Mouse (Mus musculus) hindbrain, embryonic 10.5 days (tissue): ENCODE measurements around the gene Slc25a22. TPM values are rescaled to one million over a fixed set of nuclear protein-coding genes. Genes with fewer than 3 reads are reported as not detected.

Experiments used
- DNase-seq: peaks from one replicate; pipeline ENCODE4 v3.0.0-alpha.2; 2017; ENCODE audit warnings: low spot score
- H3K27ac ChIP-seq: fragments of 300-500 bp; sonication (generic); 2 replicates; pipeline ENCODE4 v1.5.1; 2016; ENCODE audit warnings: mild to moderate bottlenecking, moderate library complexity
- H3K27me3 ChIP-seq: fragments of 300-500 bp; sonication (generic); 2 replicates; pipeline ENCODE4 v1.6.1; 2016; ENCODE audit warnings: mild to moderate bottlenecking; ENCODE audit not compliant: poor library complexity, insufficient read depth, severe bottlenecking
- H3K36me3 ChIP-seq: fragments of 300-500 bp; sonication (generic); 2 replicates; pipeline ENCODE4 v1.6.1; 2016; ENCODE audit warnings: mild to moderate bottlenecking, moderate library complexity
- H3K4me1 ChIP-seq: fragments of 300-500 bp; sonication (generic); replicated peaks from 2 replicates; pipeline ENCODE4 v1.6.1; 2016; ENCODE audit warnings: mild to moderate bottlenecking
- H3K4me3 ChIP-seq: fragments of 300-500 bp; sonication (generic); 2 replicates; pipeline ENCODE4 v1.5.1; 2016; ENCODE audit warnings: mild to moderate bottlenecking, moderate library complexity
- H3K9me3 ChIP-seq: fragments of 300-500 bp; sonication (generic); 2 replicates; pipeline ENCODE4 v1.6.1; 2016; ENCODE audit warnings: mild to moderate bottlenecking, moderate library complexity
- WGBS: fragments of 180-500 bp; shearing (Covaris S2); methylation state at CpG from one replicate; pipeline ENCODE4 v1.1.7; 2016; 5-methylcytosine and 5-hydroxymethylcytosine counted together
- polyA plus RNA-seq: library from polyadenylated mRNA; unstranded; fragments of >200 nt; fragmentation: Nextera tagmentation; extraction: Ambion mirVana; gene quantifications from 2 replicates; pipeline ENCODE4 v1.2.1, GENCODE M21; 2016

Gene Slc25a22
- 45.9 and 55.6 TPM in 2 replicates for polyA plus RNA-seq

DNA sequence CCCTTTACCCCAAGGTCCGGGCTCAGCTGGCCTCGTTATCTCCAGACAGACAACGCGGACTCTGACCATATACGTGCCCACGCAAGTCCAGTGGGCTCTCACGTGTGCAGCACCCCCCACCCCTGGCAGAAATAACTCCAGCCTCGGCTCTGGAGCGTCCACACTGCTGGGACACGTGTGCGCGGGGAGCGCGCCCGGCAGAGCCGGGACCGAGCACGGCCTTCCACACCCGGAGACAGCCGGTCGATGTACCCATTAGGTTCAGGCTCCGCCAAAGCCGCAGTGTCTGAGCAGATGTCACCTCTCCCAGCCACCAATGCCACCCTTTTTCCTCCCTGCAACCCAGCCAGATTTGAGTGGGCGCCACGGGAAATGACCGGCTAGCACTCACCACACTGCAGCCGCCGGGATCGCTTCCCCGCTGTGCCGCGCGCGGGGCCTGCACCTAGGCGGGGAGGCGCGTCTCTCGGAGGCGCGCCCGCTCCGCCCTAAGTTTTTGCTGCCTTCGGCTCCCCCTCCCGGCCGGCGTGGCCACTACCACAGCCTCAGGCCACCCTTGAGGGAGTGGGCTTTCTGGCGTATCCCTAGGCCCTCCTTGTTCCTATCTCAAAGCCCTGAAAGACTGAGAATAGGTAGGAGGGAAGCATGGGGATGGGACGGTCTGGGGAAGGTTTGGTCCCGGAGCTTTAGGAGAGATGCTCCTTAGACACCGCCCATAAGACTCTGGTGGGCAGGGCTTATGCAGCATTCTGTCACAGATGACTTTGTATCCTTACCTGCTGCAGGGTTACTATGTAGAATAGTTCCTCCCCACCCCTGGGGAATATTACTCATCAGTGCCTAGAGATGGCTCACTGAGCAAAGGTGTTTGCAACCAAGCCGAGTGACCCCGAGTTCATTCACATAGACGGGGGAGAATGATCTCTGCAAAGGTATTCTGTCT lies at the start of gene Slc25a22:
TSS of gene Slc25a22 (minus strand) at position 715 of the 943 bp plus-strand sequence.
- WGBS, result 6% methylated on average over 53 of the region's 53 CpGs
- Histone ChIP-seq H3K27me3 (no peaks in the 10 kb centered on the region), H3K27ac (peak within 1 kb of the TSS; percentile 87), H3K4me1 (peaks cover 78% of the 10 kb centered on the region), H3K4me3 (peak within 1 kb of the TSS; percentile 63), H3K9me3 (no peaks in the 10 kb centered on the region), H3K36me3 (peaks cover 60% of the 10 kb centered on the region)
- peak; percentile 85 for DNase-seq

DNA sequence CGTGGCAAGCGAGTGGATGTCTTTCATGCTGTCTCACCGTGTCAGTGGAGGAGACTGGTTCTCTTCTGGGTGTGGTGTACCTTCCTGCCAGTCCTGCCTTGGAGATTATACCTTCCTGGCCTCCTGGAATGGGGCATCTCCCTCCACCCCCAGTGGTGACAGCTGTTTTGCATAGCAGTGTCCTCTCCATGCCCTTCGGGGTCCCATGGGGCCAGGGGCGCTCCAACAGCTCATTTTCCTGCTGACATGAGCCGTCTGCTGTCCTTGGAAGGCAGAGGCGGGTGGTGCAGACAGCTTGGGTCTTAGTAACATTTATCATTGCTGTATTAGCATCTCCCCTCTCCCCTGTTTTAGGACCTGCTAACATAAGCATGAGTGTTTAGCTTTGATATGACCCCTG lies 49.4 kb upstream of the Slc25a22 start:
- Histone ChIP-seq H3K36me3 (peaks cover 15% of the 10 kb centered on the region), H3K27me3 (peaks cover 25% of the 10 kb centered on the region), H3K4me1 (peaks cover 30% of the 10 kb centered on the region), H3K9me3 (no peaks in the 10 kb centered on the region), H3K27ac (no peak overlapping the region), H3K4me3 (no peak overlapping the region)
- WGBS, result 81% methylated on average over 7 of the region's 7 CpGs
- no peak for DNase-seq

DNA sequence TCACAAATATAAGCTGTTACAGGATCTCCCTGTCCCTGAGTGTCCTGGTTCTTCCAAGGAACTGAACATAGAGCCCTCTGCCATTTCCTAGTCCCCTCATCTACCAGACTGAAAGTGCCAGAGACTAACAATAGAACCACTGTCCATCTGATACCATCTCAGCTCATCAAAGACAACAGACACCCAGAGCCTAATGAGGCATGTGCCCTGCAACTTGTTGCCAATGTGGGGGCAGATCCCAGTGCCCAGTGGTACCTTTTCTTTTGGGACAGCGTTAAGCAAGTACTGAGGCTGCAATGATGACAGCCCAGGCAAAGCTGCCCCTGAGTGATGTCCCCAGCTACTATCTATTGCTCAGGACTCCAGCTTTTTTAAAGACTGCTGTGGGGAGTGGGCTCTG lies 48.5 kb upstream of the Slc25a22 start:
- Histone ChIP-seq H3K9me3 (no peaks in the 10 kb centered on the region), H3K4me3 (no peak overlapping the region), H3K36me3 (peaks cover 6% of the 10 kb centered on the region; the same call in 1 of the 2 replicates), H3K4me1 (peaks cover 39% of the 10 kb centered on the region), H3K27ac (no peak overlapping the region), H3K27me3 (peaks cover 32% of the 10 kb centered on the region)
- WGBS, result 94% methylated on average over 1 of the region's 1 CpGs
- DNase-seq, result no peak

DNA sequence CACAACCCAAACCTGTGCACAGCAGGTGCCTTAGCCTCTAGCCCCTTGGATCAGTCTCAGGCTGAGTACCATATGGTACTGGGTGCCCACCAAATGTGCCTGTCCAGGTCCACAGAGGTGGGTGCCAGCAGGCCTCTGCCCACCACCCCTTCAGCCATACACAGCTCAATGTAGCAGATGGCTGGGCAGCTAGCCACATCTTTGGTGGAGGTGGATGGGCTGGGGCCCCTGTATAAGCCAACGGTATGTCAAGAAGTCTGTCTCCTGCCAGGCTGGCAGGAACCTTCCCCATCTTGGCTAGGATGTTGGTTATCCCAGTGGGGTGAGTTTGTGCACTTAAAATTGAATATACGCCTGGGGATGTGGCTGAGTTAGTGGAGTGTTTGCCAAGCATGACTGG lies 47.9 kb upstream of the Slc25a22 start:
- DNase-seq, result no peak
- Histone ChIP-seq H3K27ac (no peak overlapping the region), H3K36me3 (no peaks in the 10 kb centered on the region), H3K9me3 (no peaks in the 10 kb centered on the region), H3K4me3 (no peak overlapping the region), H3K27me3 (peaks cover 32% of the 10 kb centered on the region), H3K4me1 (peaks cover 44% of the 10 kb centered on the region)
- WGBS, result 85% methylated on average over 2 of the region's 2 CpGs

DNA sequence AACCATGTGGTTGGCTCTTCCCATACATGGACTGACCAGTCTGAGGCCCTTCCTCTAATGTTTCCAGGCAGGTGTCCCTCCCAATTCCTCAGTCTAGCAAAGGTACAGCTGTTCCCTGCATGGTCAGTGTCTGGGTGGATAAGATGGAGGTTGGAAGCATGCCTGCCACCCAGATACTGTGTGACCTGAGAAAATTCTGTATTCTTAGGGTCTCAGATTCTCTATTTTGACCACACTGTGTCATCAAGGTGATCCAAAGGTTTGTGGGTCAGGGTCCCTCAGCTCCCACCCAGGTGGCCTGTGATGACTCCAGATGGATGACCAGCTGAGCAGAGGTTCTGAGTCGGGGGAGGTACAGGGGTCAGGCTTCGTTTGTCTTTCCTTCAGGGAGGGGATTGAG lies 47.5 kb upstream of the Slc25a22 start:
- Histone ChIP-seq H3K4me3 (no peak overlapping the region), H3K27me3 (peaks cover 32% of the 10 kb centered on the region), H3K9me3 (no peaks in the 10 kb centered on the region), H3K4me1 (peaks cover 44% of the 10 kb centered on the region), H3K27ac (no peak overlapping the region), H3K36me3 (no peaks in the 10 kb centered on the region)
- no peak for DNase-seq
- WGBS, result 84% methylated on average over 2 of the region's 2 CpGs

DNA sequence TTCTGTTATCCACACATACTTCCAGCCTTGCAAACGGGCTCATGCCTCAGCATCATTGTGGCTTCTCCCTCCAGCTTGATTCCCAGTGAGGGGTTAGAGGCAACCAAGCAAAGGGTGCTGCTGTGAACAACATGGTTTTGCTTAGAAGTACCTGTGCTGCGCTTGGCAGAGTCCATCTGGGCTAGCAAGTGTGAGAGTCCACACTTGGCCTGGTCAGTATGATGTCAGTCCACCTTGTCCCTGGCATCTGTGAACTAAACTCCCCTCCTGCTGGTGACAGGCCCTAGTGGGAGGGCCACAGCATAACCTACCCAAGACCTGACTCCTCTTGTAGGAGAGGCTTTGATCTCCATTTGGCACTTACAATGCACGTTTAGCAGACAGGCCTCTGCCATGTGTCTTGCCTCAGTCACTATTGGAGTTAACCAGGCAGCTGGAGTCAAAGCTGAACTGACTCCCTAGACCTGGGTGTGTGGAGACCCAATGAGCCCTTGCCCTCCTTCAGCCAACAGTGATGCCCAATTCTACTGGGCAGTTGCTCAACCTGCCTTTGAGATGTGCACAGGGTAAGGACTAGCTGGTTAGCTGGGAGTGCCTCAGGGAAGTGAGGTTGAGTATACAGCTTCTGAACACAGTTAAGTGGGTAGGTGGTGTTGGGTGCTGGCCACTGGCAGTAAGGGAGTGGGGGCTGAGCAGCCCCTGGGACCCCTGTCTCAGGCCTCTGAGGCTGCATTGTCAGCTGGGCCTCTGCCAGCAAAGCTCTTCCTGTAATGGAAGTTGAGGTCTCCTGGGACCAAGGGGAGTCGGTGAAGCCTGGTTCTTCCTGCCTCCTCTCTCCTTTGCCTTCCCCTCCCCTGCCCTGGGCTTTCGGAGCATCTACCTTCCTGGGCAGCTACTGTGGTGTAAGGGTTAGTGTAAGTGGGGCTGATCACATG lies 46.8 kb upstream of the Slc25a22 start:
- H3K27me3 ChIP-seq, result peaks cover 32% of the 10 kb centered on the region
- 81% methylated on average over 5 of the region's 5 CpGs for WGBS
- H3K4me1 ChIP-seq, result peaks cover 44% of the 10 kb centered on the region
- no peak for DNase-seq
- H3K4me3 ChIP-seq, result no peak overlapping the region
- no peaks in the 10 kb centered on the region for H3K36me3 ChIP-seq
- no peaks in the 10 kb centered on the region for H3K9me3 ChIP-seq
- no peak overlapping the region for H3K27ac ChIP-seq

DNA sequence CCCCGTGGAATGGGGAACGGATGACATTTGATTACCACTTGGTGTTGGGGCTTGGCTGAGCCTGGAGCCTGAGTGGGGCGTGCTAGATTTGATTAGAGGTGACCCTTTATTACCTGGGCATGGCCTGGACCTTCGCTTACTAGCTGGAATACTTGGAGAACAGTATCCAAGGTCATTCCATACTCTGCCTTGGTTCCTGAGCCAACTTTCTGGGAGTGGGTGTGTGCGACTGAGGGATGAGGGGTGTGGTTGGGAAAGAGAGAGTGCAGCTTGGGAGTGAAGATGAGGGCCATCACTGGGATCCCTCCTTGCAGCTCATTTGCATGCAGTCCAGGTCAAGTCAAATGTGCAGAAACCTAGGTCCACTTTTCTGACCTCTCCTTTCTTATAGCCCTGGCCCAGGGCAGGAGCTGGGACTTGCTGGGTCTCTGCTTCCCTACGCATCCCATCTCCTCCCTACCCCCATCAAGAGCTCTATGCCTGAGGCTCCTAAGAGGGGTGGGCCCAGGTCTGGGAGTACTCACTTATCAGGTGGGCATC lies 45.5 kb upstream of the Slc25a22 start:
- no peak for DNase-seq
- Histone ChIP-seq H3K9me3 (no peaks in the 10 kb centered on the region), H3K27ac (no peak overlapping the region), H3K36me3 (no peaks in the 10 kb centered on the region), H3K27me3 (peaks cover 34% of the 10 kb centered on the region), H3K4me1 (peaks cover 46% of the 10 kb centered on the region), H3K4me3 (peak overlapping the region; percentile 76; the same call in 1 of the 2 replicates)
- 79% methylated on average over 6 of the region's 6 CpGs for WGBS

DNA sequence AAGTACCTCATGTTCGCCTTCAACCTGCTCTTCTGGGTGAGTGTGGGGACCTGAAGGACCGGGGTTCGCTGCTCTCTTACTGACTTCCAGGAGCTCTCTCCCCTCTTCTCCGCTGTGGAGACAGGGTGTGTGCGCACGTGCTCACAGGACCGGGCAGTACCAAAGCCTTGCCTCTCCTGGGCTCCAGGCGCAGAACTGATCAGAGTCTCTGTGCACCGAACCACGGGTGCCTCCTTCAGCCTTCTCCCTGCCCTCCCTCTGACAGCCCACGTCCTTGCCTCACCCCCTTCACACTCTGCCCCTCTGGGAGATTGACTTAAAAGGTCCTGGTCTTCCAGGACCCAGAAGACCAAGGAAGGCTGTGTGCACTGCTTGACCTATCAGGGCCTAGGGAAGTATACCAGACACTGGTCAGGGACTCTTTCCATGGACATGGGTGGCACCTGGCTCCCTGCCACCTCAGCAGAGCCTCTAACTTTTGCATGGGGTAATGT lies 44.9 kb upstream of the Slc25a22 start:
- H3K36me3 ChIP-seq, result no peaks in the 10 kb centered on the region
- 6% methylated on average over 11 of the region's 11 CpGs for WGBS
- H3K4me1 ChIP-seq, result peaks cover 52% of the 10 kb centered on the region
- peaks cover 38% of the 10 kb centered on the region for H3K27me3 ChIP-seq
- no peaks in the 10 kb centered on the region for H3K9me3 ChIP-seq
- peak overlapping the region; percentile 65 for H3K27ac ChIP-seq
- H3K4me3 ChIP-seq, result peak overlapping the region; percentile 76
- no peak for DNase-seq

DNA sequence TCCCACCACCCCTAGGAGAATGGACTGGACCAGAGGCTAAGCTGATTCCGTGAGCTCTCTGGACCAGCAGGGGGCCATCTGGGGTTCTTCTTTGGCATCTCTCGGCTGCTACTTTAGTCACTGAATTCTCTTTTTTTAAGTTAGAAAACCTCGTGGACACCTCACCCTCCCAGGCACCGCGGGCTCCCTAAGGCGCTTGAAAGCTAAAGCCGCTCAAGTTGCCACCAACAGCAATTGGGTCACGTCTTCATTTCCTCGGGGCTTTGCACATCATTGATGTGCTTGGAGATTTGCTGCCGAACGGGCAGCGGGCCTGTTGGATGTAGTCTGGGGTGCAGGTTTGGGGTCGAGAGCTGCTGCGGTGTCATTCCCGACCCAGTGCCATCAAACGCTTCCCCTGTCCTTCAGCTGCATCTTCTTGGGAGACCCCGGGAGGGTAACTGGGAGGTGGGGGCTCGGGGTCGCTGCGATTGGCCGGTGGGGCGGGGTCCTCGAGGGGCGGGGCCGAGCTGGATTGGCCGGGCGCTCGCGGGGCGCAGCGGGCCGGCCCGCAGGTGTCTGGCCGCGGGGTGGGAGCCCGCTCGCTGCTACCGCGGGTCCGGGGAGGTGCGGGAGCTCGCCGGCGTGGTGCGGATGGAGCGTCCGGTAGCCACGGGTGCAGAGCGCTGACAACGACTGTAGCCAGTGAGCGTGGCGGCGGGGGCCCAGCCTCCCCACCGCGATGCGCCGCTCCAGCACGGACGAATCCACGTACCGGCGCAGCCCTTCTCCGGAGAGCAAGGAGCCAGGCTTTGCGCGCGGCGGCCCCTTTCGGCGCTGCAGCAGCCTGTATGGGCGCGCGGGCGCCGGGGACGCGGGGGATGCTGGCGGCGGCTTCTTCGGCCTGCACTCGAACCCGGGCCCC lies 44.1 kb upstream of the Slc25a22 start:
- H3K27me3 ChIP-seq, result peaks cover 45% of the 10 kb centered on the region
- no peaks in the 10 kb centered on the region for H3K36me3 ChIP-seq
- peak; percentile 78 for DNase-seq
- H3K4me3 ChIP-seq, result peak overlapping the region; percentile 76
- H3K27ac ChIP-seq, result peak overlapping the region; percentile 65
- no peaks in the 10 kb centered on the region for H3K9me3 ChIP-seq
- under 1% methylated on average over 80 of the region's 81 CpGs for WGBS
- H3K4me1 ChIP-seq, result peaks cover 56% of the 10 kb centered on the region

DNA sequence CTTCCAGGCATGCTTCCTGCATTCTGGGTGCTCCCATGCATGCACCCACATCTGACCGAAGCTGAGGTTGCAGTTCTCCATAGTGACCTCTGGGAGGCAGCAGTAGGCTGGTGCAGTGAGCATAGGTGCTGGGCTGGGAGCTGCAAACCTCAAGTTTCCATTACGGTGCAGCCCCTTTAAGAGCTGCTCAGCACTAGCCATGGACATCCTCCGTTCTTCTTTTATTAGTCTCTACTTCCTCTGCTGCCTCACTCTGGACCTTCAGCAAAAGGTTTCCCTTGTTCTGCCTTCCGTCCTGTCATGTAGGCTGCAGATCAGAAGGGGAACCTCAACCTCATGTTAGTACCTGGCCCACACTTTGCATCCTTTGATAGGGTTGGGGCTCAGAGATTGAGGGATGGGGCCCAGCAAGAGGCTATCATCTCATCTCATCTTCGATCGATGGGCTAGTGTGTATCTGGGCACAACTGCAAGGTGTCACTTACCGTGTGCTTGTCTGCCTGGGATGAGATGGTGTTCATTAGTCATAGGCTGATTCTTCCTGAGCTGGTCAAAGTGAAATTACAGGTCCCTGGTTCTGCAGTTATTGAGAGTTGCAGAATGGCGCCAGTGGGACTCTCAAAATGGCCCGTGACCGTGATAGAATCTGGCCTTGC lies 43.3 kb upstream of the Slc25a22 start:
- WGBS, result 12% methylated on average over 10 of the region's 10 CpGs
- no peaks in the 10 kb centered on the region for H3K36me3 ChIP-seq
- H3K4me1 ChIP-seq, result peaks cover 64% of the 10 kb centered on the region
- H3K27me3 ChIP-seq, result peaks cover 53% of the 10 kb centered on the region
- H3K27ac ChIP-seq, result no peak overlapping the region
- H3K4me3 ChIP-seq, result peak overlapping the region; percentile 76
- DNase-seq, result peak; percentile 63
- no peaks in the 10 kb centered on the region for H3K9me3 ChIP-seq

DNA sequence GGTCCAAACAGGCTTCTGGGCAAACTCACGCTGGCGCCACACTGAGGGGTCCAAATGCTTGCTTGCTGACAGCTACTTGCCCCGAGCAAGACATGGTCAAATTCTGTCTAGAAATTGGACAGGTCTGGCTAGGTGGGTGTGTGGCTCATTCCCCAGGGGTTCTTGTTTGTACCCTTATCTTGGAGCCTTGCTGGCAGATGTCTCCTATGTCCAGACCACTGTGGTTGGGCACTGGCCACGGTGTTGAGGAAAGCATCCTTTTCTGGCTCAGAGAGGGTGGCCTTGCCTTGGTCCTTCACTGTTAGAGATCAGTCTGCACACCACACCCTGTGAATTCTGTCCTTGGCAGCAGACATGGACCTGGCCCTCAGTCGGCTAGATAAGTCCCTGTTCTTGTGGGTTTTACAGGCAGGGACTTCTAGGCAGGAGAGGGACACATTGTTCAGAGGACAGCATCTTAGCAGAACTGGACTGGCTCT lies 40.6 kb upstream of the Slc25a22 start:
- 85% methylated on average over 5 of the region's 5 CpGs for WGBS
- no peak for DNase-seq
- H3K36me3 ChIP-seq, result no peaks in the 10 kb centered on the region
- H3K27ac ChIP-seq, result no peak overlapping the region; the same call in 1 of the 2 replicates
- H3K27me3 ChIP-seq, result peaks cover 45% of the 10 kb centered on the region
- H3K9me3 ChIP-seq, result no peaks in the 10 kb centered on the region
- peaks cover 72% of the 10 kb centered on the region for H3K4me1 ChIP-seq
- H3K4me3 ChIP-seq, result no peak overlapping the region
